Mouse (Mus musculus) B cell, adult 2 months (primary cell): ENCODE data around the gene Prkar1b.

Source experiments
- DNase-seq, 2 experiments: peaks; one replicate each; pipeline ENCODE4 v3.0.0; 2022

Gene Prkar1b

DNA sequence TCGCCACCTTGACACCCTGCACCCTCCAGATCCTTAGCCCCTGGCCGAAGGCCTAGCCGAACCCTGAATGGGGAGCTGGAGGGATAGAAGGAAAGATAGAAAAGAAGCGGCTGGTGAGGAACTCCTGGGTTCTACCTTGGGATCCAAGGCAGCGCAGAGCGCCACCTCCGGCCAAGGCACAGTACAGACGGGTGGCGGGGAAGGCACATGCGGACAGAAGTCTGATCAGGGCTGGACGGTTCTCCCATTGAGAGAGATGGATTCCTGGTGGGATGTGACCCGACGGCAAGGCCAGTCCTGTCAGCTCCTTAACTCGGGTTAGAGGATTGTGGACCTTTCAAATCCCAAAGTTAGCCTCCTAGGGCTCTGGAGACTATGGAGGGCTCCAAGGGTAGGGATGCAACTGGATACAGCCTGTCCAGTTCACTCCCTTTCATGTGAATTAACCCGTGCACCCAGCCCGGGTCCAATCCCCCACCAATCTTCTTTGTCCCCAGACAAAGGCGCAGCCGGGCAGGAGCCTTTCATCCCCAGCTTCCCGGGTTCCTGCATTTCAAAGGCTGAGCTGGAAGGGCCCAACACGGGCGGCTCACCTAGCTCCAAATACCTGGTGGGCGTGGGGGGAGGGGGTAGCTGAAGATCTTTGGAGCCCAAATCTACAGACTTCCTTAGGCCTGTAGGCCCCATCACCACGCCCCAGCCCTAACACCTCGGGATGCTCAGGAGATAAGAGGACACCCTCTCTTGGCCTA lies 153.3 kb downstream of the Prkar1b start:
- no peak for DNase-seq

- DNase-seq, result peak in 1 of 2 experiments; percentile 10
Measured at GRCm38 (mm10) chr5:138995721-138996311, 154.0 kb downstream of the Prkar1b start.

- no peak for DNase-seq
Measured at GRCm38 (mm10) chr5:138994786-138995720, 154.7 kb downstream of the Prkar1b start.

DNA sequence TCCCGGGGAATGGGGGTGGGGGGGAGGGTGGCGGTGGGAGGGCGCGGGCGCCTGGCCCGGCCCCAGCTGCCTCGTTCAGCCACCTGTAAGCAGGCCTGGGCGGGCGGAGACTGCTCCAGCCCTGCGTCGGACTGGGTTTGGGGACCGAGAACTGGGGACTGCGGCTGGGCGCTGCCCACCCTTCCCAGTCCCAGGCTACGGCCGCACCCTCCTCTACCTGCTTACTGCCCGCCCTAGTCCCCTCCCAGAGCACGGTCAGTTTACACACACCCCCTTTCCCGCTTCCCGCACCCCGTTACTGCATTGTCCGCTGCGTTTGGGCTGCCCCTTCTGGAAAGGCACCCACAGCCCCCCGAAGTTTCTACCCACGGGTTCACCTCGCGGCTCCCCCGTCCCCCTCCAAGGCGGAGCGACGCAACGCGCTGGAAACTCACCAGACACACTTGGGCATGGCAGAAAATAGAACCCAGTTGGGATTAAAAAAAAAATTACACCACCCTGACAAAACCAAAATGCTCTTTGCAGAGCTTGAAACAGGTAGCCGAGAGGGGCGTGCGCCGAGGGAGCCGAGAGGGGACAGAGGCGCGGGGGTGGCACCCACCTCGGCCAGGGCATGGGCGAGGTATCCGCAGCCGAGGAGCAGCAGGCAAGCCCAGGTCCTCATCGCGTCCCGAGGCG lies 155.6 kb downstream of the Prkar1b start:
- DNase-seq, result no peak

DNA sequence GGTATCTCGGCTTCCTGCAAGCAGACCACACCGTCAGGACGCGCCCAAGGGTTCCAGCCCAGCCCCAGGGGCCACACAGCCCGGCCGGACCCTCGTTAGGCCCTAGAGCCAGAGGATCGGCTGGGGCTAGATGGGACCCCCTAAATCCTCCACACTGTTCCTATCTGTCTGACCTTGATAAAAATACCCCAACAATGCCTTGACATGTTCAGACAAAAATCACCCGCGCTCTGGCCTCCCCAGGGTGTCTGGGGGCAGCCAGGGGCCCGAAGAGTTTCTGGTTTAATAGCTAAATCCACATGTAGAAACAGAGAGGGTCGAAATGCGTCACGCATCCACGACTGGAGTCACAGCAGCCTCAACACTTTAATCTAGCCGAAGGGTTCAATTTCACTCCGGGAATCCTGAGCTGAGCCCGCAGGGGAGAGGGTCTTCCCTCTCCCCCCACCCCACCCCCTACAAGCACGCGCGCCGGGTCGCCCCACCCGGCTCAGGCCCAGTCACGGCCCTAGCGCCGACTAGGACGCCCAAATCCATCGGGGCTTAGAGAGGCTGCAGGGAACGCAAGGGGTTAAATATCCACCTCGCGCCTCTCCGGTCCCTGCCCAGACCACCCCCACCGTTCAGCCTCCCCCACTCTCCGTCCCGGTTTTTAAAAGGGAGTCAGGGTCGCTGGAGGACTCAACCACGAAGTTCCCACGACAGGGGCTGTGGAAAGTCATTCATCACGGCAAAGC lies 156.3 kb downstream of the Prkar1b start:
- DNase-seq, result no peak

DNA sequence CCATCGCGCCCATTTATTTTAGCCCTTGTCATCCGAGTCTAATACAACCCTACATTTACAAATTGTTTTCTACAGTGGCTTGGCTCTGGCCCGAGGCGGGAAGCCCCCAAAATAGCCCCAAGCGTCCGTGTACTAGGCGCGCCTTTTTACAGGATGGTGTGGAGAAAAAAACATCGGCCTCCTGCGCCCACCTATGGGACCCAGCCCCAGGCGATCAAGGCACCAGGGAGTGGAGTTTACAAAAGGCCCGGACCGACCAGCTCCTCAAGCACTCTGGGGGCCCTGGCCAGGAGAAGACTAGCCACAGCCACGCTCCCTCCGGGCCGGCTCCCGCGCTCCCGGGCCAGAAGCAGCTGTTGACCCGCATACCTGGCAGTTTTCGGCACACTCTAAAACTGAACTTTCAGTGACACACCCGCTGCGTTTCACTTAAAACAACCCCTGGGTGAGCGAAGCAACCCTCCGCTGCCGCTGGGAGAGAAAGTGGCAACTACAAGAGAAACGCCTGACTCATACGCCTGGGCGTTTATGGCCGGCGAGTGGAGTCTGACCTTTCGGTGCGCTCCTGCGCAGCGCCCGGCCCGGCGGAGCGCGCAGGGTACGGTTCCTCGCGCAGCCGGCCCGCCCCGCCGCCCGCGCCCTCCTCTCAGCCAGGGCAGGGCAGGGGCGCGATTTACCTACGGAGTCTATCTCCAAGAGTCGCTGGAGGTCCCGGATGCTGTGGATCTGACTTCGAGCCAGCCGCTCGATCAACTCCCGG lies 157.0 kb downstream of the Prkar1b start:
- DNase-seq, result no peak

DNA sequence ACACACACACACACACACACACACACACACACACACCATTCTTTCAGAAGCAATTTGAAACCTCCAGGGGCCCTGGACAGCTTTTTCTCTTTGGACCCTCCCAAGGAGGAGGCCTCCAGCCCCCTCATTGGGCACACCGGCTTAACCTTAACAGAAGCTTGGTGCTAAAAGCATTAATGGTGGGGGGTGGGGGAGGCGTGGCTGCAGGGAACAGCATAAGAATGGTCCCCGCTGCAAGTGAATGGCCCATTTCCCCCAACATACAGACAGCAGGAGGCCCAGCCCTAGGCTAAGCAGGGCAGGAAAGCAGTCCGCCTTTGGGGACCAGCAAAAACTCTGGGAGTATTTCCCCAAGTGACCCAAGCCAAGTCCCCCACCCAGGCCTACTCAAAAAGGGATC lies 158.1 kb downstream of the Prkar1b start:
- DNase-seq, result no peak

DNA sequence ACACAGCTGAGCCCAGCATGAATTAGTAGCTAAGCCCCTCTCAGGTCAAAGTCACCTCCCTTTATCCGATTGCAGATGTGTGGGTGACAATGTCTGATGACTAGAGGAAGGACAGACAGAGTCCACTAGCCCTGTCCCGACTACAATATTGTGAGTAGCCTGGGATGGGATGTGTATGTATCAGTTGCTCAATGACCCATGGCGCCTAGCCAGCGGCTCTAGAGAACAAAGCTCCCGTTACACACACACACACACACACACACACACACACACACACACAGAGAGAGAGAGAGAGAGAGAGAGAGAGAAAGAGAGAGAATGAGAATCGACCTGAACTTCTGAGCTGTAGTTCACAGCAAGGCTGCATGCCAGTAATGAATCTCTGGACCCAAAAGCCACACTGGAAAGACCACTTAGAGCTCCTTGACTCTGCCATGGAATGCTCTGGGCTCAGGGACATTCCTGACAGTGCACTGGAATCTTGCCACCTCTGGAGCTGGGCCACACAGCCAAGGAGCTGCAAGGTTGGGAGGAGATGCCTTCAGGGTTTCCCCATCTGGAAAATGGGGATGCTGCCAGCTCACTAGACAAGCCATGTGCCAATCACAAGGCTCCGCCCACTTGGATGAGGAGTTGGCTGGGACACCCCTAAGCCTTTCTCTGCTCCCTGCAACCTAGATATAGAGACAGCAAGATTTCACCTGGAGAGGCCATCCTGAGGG lies 159.0 kb downstream of the Prkar1b start:
- DNase-seq, result no peak

DNA sequence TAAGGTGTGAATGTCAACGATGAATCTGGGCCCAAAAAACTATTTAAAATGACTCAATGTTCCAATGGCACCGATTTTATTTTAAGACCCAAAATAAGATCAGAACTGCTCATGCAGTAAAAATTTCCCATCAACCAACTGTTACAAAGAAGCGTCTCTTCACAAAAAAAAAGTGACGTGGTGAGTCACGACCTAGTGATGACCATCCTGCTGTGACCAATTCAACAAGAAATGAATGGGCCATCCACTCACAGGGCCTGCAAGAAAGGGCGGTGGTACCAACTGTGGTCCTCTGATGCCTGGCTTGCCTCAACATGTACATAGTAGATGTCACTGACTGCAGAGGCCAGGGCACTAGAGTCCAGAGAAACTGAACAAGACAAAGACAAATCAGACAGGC lies 160.2 kb downstream of the Prkar1b start:
- no peak for DNase-seq

DNA sequence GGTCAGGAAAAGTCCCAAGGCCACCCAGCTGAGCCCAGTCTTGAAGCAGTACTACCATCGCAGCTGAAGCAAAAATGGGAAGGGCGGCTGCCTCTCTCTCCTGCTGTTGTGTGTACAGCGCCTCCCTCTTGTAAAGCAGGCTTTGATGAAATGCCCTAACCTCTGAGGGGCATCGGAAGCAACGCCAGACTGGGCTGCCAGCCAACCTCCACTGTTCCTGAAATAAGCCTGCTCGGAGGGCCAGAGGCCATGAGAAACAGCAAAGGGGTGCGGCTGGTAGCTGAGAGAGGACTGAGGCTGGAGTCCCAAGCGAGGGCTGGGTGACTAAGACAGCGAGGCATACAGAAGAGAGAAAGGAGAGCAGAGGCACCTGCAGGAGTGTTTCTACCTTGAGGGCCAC lies 161.0 kb downstream of the Prkar1b start:
- no peak for DNase-seq

GRCm38 (mm10) chr5:138987994-138988393 lies 161.8 kb downstream of the Prkar1b start:
- no peak for DNase-seq

- DNase-seq, result no peak
Measured at GRCm38 (mm10) chr5:138981921-138982320, 167.9 kb downstream of the Prkar1b start.

DNA sequence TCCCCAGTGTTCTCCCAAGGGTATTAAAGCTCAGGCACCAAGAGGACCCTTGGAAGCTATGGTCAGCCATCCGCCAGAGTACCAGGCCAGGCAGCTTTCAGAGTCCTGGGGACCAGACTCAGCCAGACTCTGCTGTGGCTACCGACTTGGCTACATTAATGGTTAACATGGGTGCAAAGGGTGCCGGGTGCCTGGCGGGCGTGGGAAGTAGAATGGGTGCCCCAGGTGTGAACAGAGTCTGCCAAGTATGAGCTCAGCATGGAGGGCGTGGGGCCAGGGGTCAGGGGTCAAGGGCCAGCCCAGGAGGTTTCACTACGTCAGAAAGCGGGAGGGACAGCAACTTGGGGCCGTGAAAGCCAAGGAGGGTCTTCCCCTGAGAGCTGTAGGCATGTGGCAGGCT lies 169.2 kb downstream of the Prkar1b start:
- DNase-seq, result no peak

GRCm38 (mm10) chr5:138979840-138980239 lies 170.0 kb downstream of the Prkar1b start:
- no peak for DNase-seq

GRCm38 (mm10) chr5:138977759-138978158 lies 172.0 kb downstream of the Prkar1b start:
- no peak for DNase-seq

DNA sequence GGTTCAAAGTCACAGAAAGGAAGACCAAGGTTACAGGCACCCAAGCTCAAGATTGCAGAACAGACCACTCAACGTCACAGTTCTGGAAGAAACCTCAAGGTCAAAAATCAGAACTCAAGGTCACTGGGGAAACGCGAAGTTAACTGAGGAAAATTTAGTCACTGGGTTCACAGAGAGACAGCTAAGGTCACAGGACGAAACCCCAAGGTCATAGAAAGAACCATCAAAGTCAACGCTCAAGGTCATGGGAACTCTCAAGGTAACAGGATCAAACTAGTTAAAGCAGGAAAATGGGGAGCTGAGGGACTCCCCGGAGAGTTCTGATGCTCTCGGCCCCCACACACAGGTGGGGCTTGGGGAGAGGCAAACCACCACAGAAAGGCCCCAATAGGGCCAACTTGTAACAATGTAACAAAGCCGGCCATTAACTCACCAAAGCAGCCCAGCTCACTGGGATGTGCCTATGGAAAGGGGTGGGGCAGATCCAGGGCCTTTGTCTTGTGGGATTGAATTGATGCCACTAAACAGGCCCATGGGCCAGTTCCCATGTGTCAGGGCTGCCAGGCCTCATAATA lies 174.8 kb downstream of the Prkar1b start:
- DNase-seq, result no peak

GRCm38 (mm10) chr5:138973480-138973879 lies 176.3 kb downstream of the Prkar1b start:
- no peak for DNase-seq

DNA sequence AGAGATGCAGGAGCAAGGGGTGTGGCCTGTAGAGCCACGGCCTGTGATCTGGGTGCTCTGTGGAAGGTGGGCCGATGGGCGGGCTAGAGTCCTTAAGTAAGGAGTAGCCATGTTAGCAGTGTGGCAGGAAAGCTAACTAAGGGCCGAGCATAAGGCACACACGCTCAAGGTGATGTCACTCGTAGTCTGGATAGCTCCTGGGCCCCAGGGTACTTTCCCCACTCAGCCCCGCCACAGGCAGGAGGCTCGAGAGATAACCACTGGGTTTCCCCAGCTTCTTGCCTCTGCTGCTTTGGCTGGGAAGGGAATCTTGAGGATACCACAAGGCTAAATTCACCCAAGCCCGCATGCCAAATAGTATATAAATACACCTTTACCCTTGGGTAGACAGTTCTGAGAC lies 178.4 kb downstream of the Prkar1b start:
- DNase-seq, result no peak

DNA sequence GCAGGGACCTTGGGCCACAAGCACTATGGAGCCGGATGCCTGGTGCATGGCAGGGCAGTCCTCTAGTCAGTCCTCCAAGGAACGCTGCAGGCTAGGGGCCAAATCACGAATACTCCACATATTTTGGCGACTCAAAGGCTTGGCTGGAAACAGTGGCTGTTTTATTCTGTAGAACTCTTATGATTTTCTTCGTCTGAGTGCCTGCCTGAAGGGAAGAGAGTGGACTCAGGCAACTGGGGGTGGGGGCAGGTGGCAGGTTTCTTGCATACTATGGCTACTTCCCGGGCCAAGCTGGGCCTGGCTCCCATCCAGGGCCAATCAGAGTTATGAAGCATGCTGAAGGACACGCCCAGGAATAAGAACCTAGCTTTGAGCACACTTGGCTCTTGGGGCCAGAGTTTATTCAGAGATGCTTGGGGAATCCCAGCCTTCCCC lies 179.7 kb downstream of the Prkar1b start:
- DNase-seq, result no peak
